25 mouse cellular contexts compared by ENCODE assay signal in the genomic region with DNA sequence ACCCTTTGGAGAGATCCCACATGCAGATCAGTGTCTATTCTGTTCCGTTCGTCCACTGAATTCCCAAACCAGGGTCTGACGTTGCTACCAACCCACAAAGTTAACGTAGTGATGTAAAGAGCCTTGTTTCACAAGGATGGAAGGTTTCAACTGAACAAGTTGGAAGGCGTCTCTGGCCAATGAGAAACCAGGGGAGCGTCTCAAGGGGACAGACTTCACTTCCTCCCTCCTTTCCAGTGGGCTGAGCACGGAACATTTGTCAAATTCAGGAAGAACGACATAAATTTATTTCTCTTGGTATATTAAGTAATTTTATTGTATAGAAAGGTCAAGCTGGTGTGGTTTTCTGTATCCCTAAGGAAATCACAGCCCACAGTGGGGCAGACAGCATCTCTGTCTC. TPM values are rescaled to one million over a fixed set of nuclear protein-coding genes. Genes with fewer than 3 reads are reported as not detected.
A peak's percentile ranks its signal among the peaks of the same experiment; 100 is the strongest.
DNase-seq lines count a peak whose midpoint lies in the region; ATAC-seq and TF ChIP-seq lines count a peak whose summit lies in the region.
"Had no signal": no experiment of that assay in that cellular context is flagged by ENCODE, and none has a peak within 500 bp of the region (broad histone marks: within the 10 kb centered on the region; RNA-seq: fewer than 3 reads in every experiment).

No protein-coding gene starts in this region.

- H3K9me3 ChIP-seq in kidney, embryonic 16.5 days (ENCODE audit: low read length), result no peaks in the 10 kb centered on the region
- no peaks in the 10 kb centered on the region for H3K9me3 ChIP-seq in limb, embryonic 13.5 days
- H3K9me3 ChIP-seq in limb, embryonic 10.5 days (replicated peaks), result no peaks in the 10 kb centered on the region
- H3K9me3 ChIP-seq in midbrain, postnatal 0 days (ENCODE audit: low read length), result no peaks in the 10 kb centered on the region
- H3K9me3 ChIP-seq: embryonic facial prominence, embryonic 13.5 days; embryonic facial prominence, embryonic 15.5 days; forebrain, embryonic 10.5 days; forebrain, embryonic 12.5 days had no signal

- 56% methylated on average over 8 of the region's 8 CpGs for WGBS in kidney, embryonic 16.5 days
- 69% methylated on average over 8 of the region's 8 CpGs for WGBS in limb, embryonic 13.5 days
- 83% methylated on average over 8 of the region's 8 CpGs for WGBS in limb, embryonic 10.5 days
- WGBS in midbrain, postnatal 0 days, result 88% methylated on average over 8 of the region's 8 CpGs

- peak overlapping the region; percentile 3; the same call in 1 of the 2 replicates for H3K4me2 ChIP-seq in kidney, embryonic 16.5 days (replicated peaks; ENCODE audit: low read depth, low read length)
- 0 out of 2 replicates have a peak overlapping the region, but pooled peaks have one; percentile 9 for H3K4me2 ChIP-seq in limb, embryonic 13.5 days (replicated peaks)
- H3K4me2 ChIP-seq in midbrain, postnatal 0 days (ENCODE audit: low read depth, low read length, poor library complexity, severe bottlenecking), result no peak overlapping the region
- H3K4me2 ChIP-seq: embryonic facial prominence, embryonic 13.5 days; embryonic facial prominence, embryonic 15.5 days; forebrain, embryonic 12.5 days had no signal

- no peak overlapping the region for H3K27ac ChIP-seq in kidney, embryonic 16.5 days (ENCODE audit: low read length)
- no peak overlapping the region for H3K27ac ChIP-seq in limb, embryonic 13.5 days
- no peak overlapping the region for H3K27ac ChIP-seq in limb, embryonic 10.5 days
- H3K27ac ChIP-seq in midbrain, postnatal 0 days (ENCODE audit: low read depth, low read length), result no peak overlapping the region
- H3K27ac ChIP-seq: embryonic facial prominence, embryonic 13.5 days; embryonic facial prominence, embryonic 15.5 days; forebrain, embryonic 10.5 days; forebrain, embryonic 12.5 days had no signal

- DNase-seq in kidney, adult 18-20 months, result no peak
- no peak for DNase-seq in limb, embryonic 10.5 days (ENCODE audit: low spot score)
- no peak for DNase-seq in ovary, postnatal 14 days (ENCODE audit: low spot score)
- no peak for DNase-seq in midbrain, postnatal 0 days (ENCODE audit: low spot score)
- DNase-seq: adrenal gland, adult 2 months; adrenal gland, postnatal 10 days; adrenal gland, postnatal 25 days; cerebellum, adult 11 months; cerebellum, adult 18-20 months; cerebellum, adult 8-10 months; cerebellum, adult 9-11 months; cerebellum, postnatal 14 days; cerebellum, postnatal 36 days; embryo, embryonic 11 days had no signal

- ATAC-seq in kidney, embryonic 16.5 days (ENCODE audit: low FRiP score, low TSS enrichment), result peak; percentile 63; the same call in 1 of the 2 replicates
- no peak for ATAC-seq in limb, embryonic 13.5 days (ENCODE audit: low FRiP score, low read depth)
- ATAC-seq in megakaryocyte progenitor cell, adult 5-6 weeks (replicated peaks; ENCODE audit: poor library complexity), result 0 out of 2 replicates have a peak, but pooled peaks have one; percentile 29
- ATAC-seq in midbrain, postnatal 0 days (ENCODE audit: low FRiP score), result no peak
- ATAC-seq: forebrain, embryonic 14.5 days had no signal

- no peak overlapping the region for H3K4me3 ChIP-seq in kidney, embryonic 16.5 days (ENCODE audit: low read length)
- no peak overlapping the region for H3K4me3 ChIP-seq in limb, embryonic 13.5 days
- H3K4me3 ChIP-seq in limb, embryonic 10.5 days, result no peak overlapping the region
- no peak overlapping the region for H3K4me3 ChIP-seq in midbrain, postnatal 0 days (ENCODE audit: low read depth, low read length)
- H3K4me3 ChIP-seq: embryonic facial prominence, embryonic 13.5 days; embryonic facial prominence, embryonic 15.5 days; erythroblast, embryonic 14.5 days; forebrain, embryonic 10.5 days; forebrain, embryonic 12.5 days had no signal

- H3K4me1 ChIP-seq in kidney, embryonic 16.5 days (ENCODE audit: insufficient read depth, low read length), result peaks cover 7% of the 10 kb centered on the region; the same call in 1 of the 2 replicates
- peaks cover 25% of the 10 kb centered on the region; the same call in 1 of the 2 replicates for H3K4me1 ChIP-seq in limb, embryonic 13.5 days
- H3K4me1 ChIP-seq in limb, embryonic 10.5 days, result peaks cover 9% of the 10 kb centered on the region; the same call in 1 of the 2 replicates
- no peaks in the 10 kb centered on the region for H3K4me1 ChIP-seq in midbrain, postnatal 0 days (ENCODE audit: insufficient read depth, low read length)
- H3K4me1 ChIP-seq: embryonic facial prominence, embryonic 15.5 days; forebrain, embryonic 12.5 days had no signal

- no peaks in the 10 kb centered on the region for H3K36me3 ChIP-seq in kidney, embryonic 16.5 days (ENCODE audit: insufficient read depth, low read length)
- no peaks in the 10 kb centered on the region for H3K36me3 ChIP-seq in limb, embryonic 13.5 days
- H3K36me3 ChIP-seq in limb, embryonic 10.5 days, result no peaks in the 10 kb centered on the region
- no peaks in the 10 kb centered on the region for H3K36me3 ChIP-seq in midbrain, postnatal 0 days (ENCODE audit: insufficient read depth, low read length)
- H3K36me3 ChIP-seq: embryonic facial prominence, embryonic 13.5 days; embryonic facial prominence, embryonic 15.5 days; forebrain, embryonic 10.5 days; forebrain, embryonic 12.5 days had no signal

- H3K9ac ChIP-seq in kidney, embryonic 16.5 days (replicated peaks; ENCODE audit: low read length), result no peak overlapping the region
- no peak overlapping the region for H3K9ac ChIP-seq in limb, embryonic 13.5 days
- H3K9ac ChIP-seq in midbrain, postnatal 0 days (replicated peaks; ENCODE audit: low read length, poor library complexity, severe bottlenecking), result no peak overlapping the region
- H3K9ac ChIP-seq: embryonic facial prominence, embryonic 13.5 days; embryonic facial prominence, embryonic 15.5 days; forebrain, embryonic 12.5 days had no signal

- no peaks in the 10 kb centered on the region for H3K27me3 ChIP-seq in kidney, embryonic 16.5 days (ENCODE audit: insufficient read depth, low read length)
- H3K27me3 ChIP-seq in limb, embryonic 13.5 days, result no peaks in the 10 kb centered on the region
- no peaks in the 10 kb centered on the region for H3K27me3 ChIP-seq in limb, embryonic 10.5 days (ENCODE audit: low read depth, poor library complexity, severe bottlenecking)
- H3K27me3 ChIP-seq in midbrain, postnatal 0 days (ENCODE audit: insufficient read depth, low read length), result no peaks in the 10 kb centered on the region
- H3K27me3 ChIP-seq: embryonic facial prominence, embryonic 13.5 days; embryonic facial prominence, embryonic 15.5 days; forebrain, embryonic 12.5 days had no signal

- TF ChIP-seq CTCF in midbrain, postnatal 0 days (IDR thresholded peaks at IDR 0.05), result no peak

RNA-seq across cellular contexts. Expression of gene Col19a1, which starts 38.2 kb away (rescaled TPM):
- polyA plus RNA-seq in kidney, embryonic 16.5 days (2015; fragmentation: Nextera tagmentation; extraction: Ambion mirVana), result 0.15 and 0.23 TPM in 2 replicates
- polyA plus RNA-seq in limb, embryonic 13.5 days (2015; fragmentation: Nextera tagmentation; extraction: Ambion mirVana), result 6.0 and 6.5 TPM in 2 replicates
- 0.26 and 0.56 TPM in 2 replicates for polyA plus RNA-seq in limb, embryonic 10.5 days (2016; fragmentation: Nextera tagmentation; extraction: Ambion mirVana)
- 0.05 and 0.17 TPM in 2 replicates for total RNA-seq in megakaryocyte progenitor cell, adult 5-6 weeks (2015)
- 0.17 and 0.78 TPM in 2 replicates for total RNA-seq in megakaryocyte progenitor cell, adult 5-6 weeks (2017)
- 2.5 and 2.8 TPM in 2 replicates for total RNA-seq in midbrain, postnatal 0 days (2014; rRNA removed)
- 1.9 and 2.4 TPM in 2 replicates for polyA plus RNA-seq in midbrain, postnatal 0 days (2015; fragmentation: Nextera tagmentation; extraction: Ambion mirVana)
- total RNA-seq: adrenal gland, postnatal 25 days; ES-E14; MEL had no signal
- polyA plus RNA-seq: adrenal gland, adult 2 months; erythroblast, embryonic 14.5 days had no signal

Comparison
In these comparisons a context has a peak if more than half of its experiments do, and no peak if none do; other contexts are left out.
1. ATAC-seq: peak in kidney, embryonic 16.5 days (single experiment) and megakaryocyte progenitor cell, adult 5-6 weeks (single experiment); none in limb, embryonic 13.5 days (single experiment) and midbrain, postnatal 0 days (single experiment).